Mouse (Mus musculus) CD4-positive, CD25-positive, alpha-beta regulatory T cell, adult 4 months (primary cell): ENCODE measurements around the gene Nps. TPM values are rescaled to one million over a fixed set of nuclear protein-coding genes. Genes with fewer than 3 reads are reported as not detected.

ENCODE experiments used
- polyA plus RNA-seq, 2 experiments: library from polyadenylated mRNA; unstranded; fragments of 100-300 nt; shearing (Covaris generic); gene quantifications; one replicate each; pipeline ENCODE4 v1.2.1; 2017

Nps gene
- polyA plus RNA-seq, 2 experiments from 2014 or later: not detected

Other genes with a start within 250 kb of the Nps start
- gene Foxi2, start 151.6 kb downstream of the Nps start, polyA plus RNA-seq: not detected